Mouse (Mus musculus) liver, embryonic 14.5 days (tissue): Measurements from ENCODE around the gene Pon2.

Experiments used
- CTCF ChIP-seq: IDR thresholded peaks from 2 replicates; pipeline ENCODE4 v1.5.1; 2016; ENCODE audit warnings: antibody characterized with exemption, low read depth, control low read depth
- EP300 ChIP-seq: IDR thresholded peaks from 2 replicates; pipeline ENCODE4 v1.6.1; 2016; ENCODE audit warnings: antibody characterized with exemption, low read depth

DNA sequence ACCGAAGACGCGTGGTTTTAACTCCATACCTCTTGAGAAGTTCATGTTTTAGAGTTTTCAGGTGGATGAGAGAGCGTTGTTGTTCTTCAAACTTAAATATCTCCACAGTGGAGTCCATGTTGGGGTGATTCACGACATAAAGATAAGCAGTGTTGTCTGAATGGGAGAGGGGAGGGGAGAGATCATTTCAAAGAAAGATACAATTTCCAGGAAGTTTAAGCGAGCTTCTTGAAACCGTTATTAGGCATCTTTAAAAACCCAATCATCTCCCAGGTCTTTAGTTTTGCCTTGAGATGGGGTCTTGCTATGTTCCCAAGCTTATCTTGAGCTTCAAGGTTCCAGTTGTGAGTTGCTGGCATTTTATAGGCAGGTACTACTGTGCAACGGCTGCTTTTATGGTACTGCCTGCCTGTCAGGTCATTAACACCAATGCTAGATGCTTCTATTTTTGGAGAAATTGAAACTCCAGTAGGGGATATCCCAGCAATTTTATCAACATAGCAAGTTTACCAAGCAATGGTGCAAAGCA is 61.3 kb downstream of the Pon2 start:
- TF ChIP-seq EP300 (no peak), CTCF (no peak)
